Mouse (Mus musculus) right cerebral cortex, postnatal 25 days (tissue): Measurements from ENCODE around the gene Osgin1.

Source experiments
- DNase-seq: peaks from one replicate; pipeline ENCODE4 v3.0.0; 2022

Osgin1 gene

GRCm38 (mm10) chr8:119446211-119446989, 12.5 kb downstream of the Osgin1 start, which contains the start of gene Necab2:
Gene Necab2 (plus strand): TSS chr8:119446719.
- DNase-seq = peak; percentile 83

GRCm38 (mm10) chr8:119446990-119447780, 13.3 kb downstream of the Osgin1 start:
- no peak for DNase-seq

GRCm38 (mm10) chr8:119447781-119448170, 13.9 kb downstream of the Osgin1 start:
- DNase-seq = no peak

GRCm38 (mm10) chr8:119449627-119450026, 15.7 kb downstream of the Osgin1 start:
- peak; percentile 70 for DNase-seq

- no peak for DNase-seq
Measured at GRCm38 (mm10) chr8:119451131-119451530, 17.2 kb downstream of the Osgin1 start.

GRCm38 (mm10) chr8:119452919-119453318, 19.0 kb downstream of the Osgin1 start:
- DNase-seq = no peak

- no peak for DNase-seq
Measured at GRCm38 (mm10) chr8:119456045-119456444, 22.1 kb downstream of the Osgin1 start.

GRCm38 (mm10) chr8:119459724-119460123, 25.8 kb downstream of the Osgin1 start:
- no peak for DNase-seq

- DNase-seq = no peak
Measured at GRCm38 (mm10) chr8:119461356-119461755, 27.4 kb downstream of the Osgin1 start.

- no peak for DNase-seq
Measured at GRCm38 (mm10) chr8:119463709-119464108, 29.8 kb downstream of the Osgin1 start.

- peak; percentile 67 for DNase-seq
Measured at GRCm38 (mm10) chr8:119466105-119466504, 32.2 kb downstream of the Osgin1 start.

- no peak for DNase-seq
Measured at GRCm38 (mm10) chr8:119466794-119467193, 32.9 kb downstream of the Osgin1 start.

- no peak for DNase-seq
Measured at GRCm38 (mm10) chr8:119468091-119468490, 34.2 kb downstream of the Osgin1 start.

- DNase-seq = no peak
Measured at GRCm38 (mm10) chr8:119478684-119479083, 44.8 kb downstream of the Osgin1 start.

- no peak for DNase-seq
Measured at GRCm38 (mm10) chr8:119484145-119484896, 50.4 kb downstream of the Osgin1 start.

- DNase-seq = no peak
Measured at GRCm38 (mm10) chr8:119487093-119487492, 53.2 kb downstream of the Osgin1 start.
